Mouse (Mus musculus) forebrain, embryonic 11.5 days (tissue): ENCODE data around the gene Gm44965. TPM values are rescaled to one million over a fixed set of nuclear protein-coding genes. Genes with fewer than 3 reads are reported as not detected.

Experiments used
- ATAC-seq: fragments of 200-750 bp; cut with Nextera tagmentation; replicated peaks from 2 replicates; pipeline ENCODE4 v1.8.0; 2017; ENCODE audit warnings: moderate TSS enrichment; ENCODE audit not compliant: low FRiP score
- DNase-seq: peaks from one replicate; pipeline ENCODE4 v3.0.0-alpha.2; 2017; ENCODE audit warnings: low spot score
- H3K27ac ChIP-seq: fragments of 300-500 bp; sonication (generic); 2 replicates; pipeline ENCODE4 v1.5.1; 2014; ENCODE audit warnings: low read depth, low read length
- H3K27me3 ChIP-seq: fragments of 300-500 bp; sonication (generic); 2 replicates; pipeline ENCODE4 v1.6.1; 2014; ENCODE audit warnings: mild to moderate bottlenecking, low read length, mixed read lengths; ENCODE audit not compliant: control insufficient read depth, insufficient read depth
- H3K36me3 ChIP-seq: fragments of 300-500 bp; sonication (generic); 2 replicates; pipeline ENCODE4 v1.6.1; 2014; ENCODE audit warnings: mild to moderate bottlenecking, low read length, moderate library complexity, mixed read lengths; ENCODE audit not compliant: control insufficient read depth, insufficient read depth
- H3K4me1 ChIP-seq: fragments of 300-500 bp; sonication (generic); replicated peaks from 2 replicates; pipeline ENCODE4 v1.6.1; 2014; ENCODE audit warnings: low read length, mixed read lengths; ENCODE audit not compliant: control insufficient read depth, insufficient read depth
- H3K4me2 ChIP-seq: fragments of 300-500 bp; sonication (generic); 2 replicates; pipeline ENCODE4 v1.6.1; 2014; ENCODE audit warnings: low read depth, mild to moderate bottlenecking, low read length, moderate library complexity, mixed read lengths; ENCODE audit not compliant: severe bottlenecking
- H3K4me3 ChIP-seq: fragments of 300-500 bp; sonication (generic); 2 replicates; pipeline ENCODE4 v1.5.1; 2014; ENCODE audit warnings: low read depth, low read length
- H3K9ac ChIP-seq: fragments of 300-500 bp; sonication (generic); 2 replicates; pipeline ENCODE4 v1.6.1; 2014; ENCODE audit warnings: low read length
- H3K9me3 ChIP-seq: fragments of 300-500 bp; sonication (generic); 2 replicates; pipeline ENCODE4 v1.6.1; 2016; ENCODE audit warnings: low read length, mixed read lengths; ENCODE audit not compliant: control insufficient read depth
- WGBS: fragments of 180-500 bp; shearing (Covaris S2); extraction: QIAGEN DNeasy Blood & Tissue Kit; methylation state at CpG from one replicate; pipeline ENCODE4 v1.1.7; 2014; 5-methylcytosine and 5-hydroxymethylcytosine counted together
- polyA plus RNA-seq: library from polyadenylated mRNA; unstranded; fragments of >200 nt; fragmentation: Nextera tagmentation; extraction: Ambion mirVana; gene quantifications from 2 replicates; pipeline ENCODE4 v1.2.1, GENCODE M21; 2014

Gm44965 gene
- polyA plus RNA-seq, 1 experiment from 2014 or later = 0.67 TPM

DNA sequence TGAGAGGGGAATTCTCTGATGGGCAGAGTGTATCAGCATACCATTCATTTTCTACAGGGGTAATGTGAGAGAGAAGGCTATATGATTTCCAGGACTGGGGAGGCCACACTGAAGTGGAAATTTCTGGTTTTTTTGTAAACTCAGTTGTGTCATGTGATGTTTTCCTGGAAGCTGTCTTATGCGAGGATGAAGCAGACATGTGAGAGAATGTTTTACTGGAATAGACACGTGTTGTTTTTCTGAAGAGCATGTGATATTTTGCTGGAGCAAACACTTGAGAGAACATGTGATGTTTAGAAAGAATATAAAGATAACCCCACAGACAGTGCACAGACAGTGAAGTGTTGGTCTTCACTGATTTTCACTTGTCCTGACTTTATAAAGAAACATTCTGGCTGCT, 44.8 kb downstream of the Gm44965 start:
- Histone ChIP-seq H3K4me3 (no peak overlapping the region), H3K4me2 (no peak overlapping the region)

DNA sequence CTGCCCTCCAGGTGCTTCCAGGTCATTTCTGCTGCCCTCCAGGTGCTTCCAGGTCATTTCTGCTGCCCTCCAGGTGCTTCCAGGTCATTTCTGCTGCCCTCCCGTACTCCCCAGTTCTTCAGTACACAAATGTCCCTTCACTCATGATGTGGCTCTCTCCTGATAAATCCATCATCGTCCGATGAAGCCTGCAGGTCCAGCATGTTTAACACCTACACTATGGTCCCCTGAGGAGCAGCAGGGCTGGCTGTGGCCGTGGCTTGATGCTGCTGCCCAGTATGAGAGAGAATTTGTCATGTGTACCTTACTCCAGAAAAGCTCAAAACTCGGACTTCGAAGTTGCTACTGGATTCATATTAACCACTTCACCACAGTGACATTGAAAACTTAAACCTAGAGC, 47.6 kb downstream of the Gm44965 start:
- Histone ChIP-seq H3K9me3 (no peaks in the 10 kb centered on the region), H3K4me1 (no peaks in the 10 kb centered on the region), H3K4me3 (no peak overlapping the region), H3K9ac (no peak overlapping the region), H3K4me2 (no peak overlapping the region), H3K36me3 (no peaks in the 10 kb centered on the region), H3K27me3 (no peaks in the 10 kb centered on the region), H3K27ac (no peak overlapping the region)
- DNase-seq (no peak), ATAC-seq (no peak)
- WGBS = 82% methylated on average over 6 of the region's 6 CpGs

More for the DNA sequence above, 44.8 kb downstream of the Gm44965 start:
- Histone ChIP-seq H3K9ac (no peak overlapping the region), H3K36me3 (no peaks in the 10 kb centered on the region), H3K27me3 (no peaks in the 10 kb centered on the region), H3K4me1 (no peaks in the 10 kb centered on the region), H3K27ac (no peak overlapping the region), H3K9me3 (no peaks in the 10 kb centered on the region)
- DNase-seq = no peak
- no peak for ATAC-seq
- 80% methylated on average over 2 of the region's 2 CpGs for WGBS

DNA sequence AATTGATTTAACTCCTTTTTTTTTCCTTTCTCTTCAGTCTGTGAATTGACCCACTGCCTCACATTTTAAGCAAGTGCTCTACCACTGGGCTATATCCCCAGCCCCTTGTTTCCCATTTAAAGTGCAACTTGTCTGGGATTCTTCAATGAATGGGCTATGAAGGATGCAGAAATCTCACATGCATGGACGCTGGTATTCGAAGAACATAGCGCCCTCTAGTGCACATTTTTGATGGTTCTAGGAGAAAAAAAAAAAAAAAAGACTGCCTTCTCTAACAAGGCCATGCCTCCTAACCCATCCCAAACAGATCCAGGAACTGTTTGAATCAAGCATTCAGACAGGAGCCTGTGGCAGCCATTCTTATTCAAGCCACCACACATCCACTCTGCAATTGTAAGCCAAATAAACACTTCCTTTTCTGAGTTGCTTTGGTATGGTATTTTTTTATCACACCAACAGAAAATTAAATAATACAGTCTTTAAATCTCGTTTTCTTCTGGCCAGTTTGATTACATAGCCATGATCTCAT, 49.1 kb downstream of the Gm44965 start:
- Histone ChIP-seq H3K27ac (no peak overlapping the region), H3K4me2 (no peak overlapping the region), H3K4me3 (no peak overlapping the region), H3K36me3 (no peaks in the 10 kb centered on the region), H3K9me3 (no peaks in the 10 kb centered on the region), H3K4me1 (no peaks in the 10 kb centered on the region), H3K9ac (no peak overlapping the region), H3K27me3 (no peaks in the 10 kb centered on the region)
- WGBS = 24% methylated on average over 4 of the region's 4 CpGs
- DNase-seq (no peak), ATAC-seq (no peak)

DNA sequence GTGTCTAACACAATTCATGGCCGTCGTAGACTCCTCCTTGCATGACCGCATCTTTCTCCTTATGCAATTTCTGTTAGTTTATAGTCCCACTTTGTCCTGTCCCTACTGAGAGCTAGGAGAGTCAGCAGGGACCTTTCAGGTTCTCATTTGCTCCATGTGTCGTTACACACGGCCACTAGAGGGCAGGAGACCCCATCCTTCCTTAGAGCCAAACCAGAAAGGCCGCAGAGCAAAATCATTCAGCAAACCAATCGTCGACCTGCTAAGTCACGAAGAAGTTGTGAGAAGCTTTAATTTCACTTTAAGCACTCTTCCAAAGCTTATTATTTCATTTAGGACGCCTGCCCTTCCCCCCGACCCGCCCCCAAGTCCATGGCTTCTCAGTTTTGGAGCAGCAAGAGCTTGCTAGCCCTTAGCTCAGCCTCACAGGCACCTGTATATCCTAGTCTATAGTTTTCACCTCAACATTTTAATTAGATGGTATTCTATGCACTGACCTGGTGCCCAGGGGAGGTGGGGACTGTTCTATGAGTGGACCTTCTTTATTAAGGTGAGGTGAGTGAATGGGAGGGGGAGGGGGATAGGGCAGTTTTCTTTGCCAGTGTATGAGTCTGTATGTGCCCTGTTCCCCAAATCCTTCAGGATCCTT, 52.0 kb downstream of the Gm44965 start:
- Histone ChIP-seq H3K4me1 (no peaks in the 10 kb centered on the region), H3K27me3 (no peaks in the 10 kb centered on the region), H3K9me3 (no peaks in the 10 kb centered on the region), H3K36me3 (no peaks in the 10 kb centered on the region), H3K9ac (no peak overlapping the region), H3K4me3 (no peak overlapping the region), H3K4me2 (no peak overlapping the region), H3K27ac (no peak overlapping the region)
- DNase-seq (peak; percentile 80), ATAC-seq (0 out of 2 replicates have a peak, but pooled peaks have one; percentile 46)
- 17% methylated on average over 12 of the region's 12 CpGs for WGBS

DNA sequence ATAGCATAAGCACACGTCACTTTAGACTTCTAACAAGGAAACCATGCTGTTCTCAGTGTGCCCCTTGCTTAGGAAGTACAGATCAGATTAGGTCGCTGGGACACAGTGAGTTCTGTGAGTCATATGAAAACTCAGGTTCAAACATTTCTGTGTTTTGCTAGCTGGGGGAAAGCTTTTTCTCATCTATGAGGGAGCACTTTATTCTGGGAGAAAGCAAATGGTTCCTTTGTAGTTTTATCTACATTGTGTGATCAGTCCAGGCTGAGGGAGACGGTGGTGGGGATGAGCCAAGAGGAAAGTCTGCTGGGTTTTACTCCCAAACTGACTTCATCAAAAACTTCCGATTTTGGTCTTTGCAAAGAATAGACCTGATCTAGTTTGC, 52.6 kb downstream of the Gm44965 start:
- no peaks in the 10 kb centered on the region for H3K36me3 ChIP-seq
- ATAC-seq = no peak
- H3K9ac ChIP-seq = no peak overlapping the region
- H3K4me1 ChIP-seq = no peaks in the 10 kb centered on the region
- no peaks in the 10 kb centered on the region for H3K27me3 ChIP-seq
- WGBS = 82% methylated on average over 4 of the region's 4 CpGs
- H3K27ac ChIP-seq = no peak overlapping the region
- no peak overlapping the region for H3K4me3 ChIP-seq
- no peak for DNase-seq
- H3K4me2 ChIP-seq = no peak overlapping the region
- no peaks in the 10 kb centered on the region for H3K9me3 ChIP-seq

DNA sequence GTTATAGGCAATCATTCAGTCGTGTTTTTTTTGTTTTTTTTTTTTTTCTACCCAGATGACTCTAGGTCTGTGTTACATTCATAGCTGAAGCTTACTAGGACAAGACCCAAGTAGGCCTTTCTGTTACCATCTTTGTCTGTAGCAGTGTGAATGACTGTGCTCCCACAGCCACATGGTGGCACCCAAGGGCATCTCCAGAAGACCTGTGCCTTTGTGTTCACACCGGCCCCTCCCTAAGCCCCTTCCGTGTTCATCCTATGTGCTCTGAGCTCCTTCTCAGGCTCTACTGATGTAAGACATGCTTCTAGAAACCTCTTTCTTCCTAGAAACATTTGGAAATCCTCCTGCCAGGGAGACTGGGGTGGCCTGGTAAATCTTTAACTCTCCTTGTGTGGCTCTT, 53.3 kb downstream of the Gm44965 start, which contains the start of gene Gimap8:
Gene Gimap8, plus strand, starts transcription at position 240 of the 400 bp plus-strand sequence.
- Histone ChIP-seq H3K4me1 (no peaks in the 10 kb centered on the region), H3K9ac (no peak within 1 kb of the TSS), H3K4me3 (no peak within 1 kb of the TSS), H3K27me3 (no peaks in the 10 kb centered on the region), H3K36me3 (no peaks in the 10 kb centered on the region), H3K4me2 (no peak within 1 kb of the TSS), H3K27ac (no peak within 1 kb of the TSS), H3K9me3 (no peaks in the 10 kb centered on the region)
- DNase-seq (no peak), ATAC-seq (no peak)
- 53% methylated on average over 3 of the region's 3 CpGs for WGBS

DNA sequence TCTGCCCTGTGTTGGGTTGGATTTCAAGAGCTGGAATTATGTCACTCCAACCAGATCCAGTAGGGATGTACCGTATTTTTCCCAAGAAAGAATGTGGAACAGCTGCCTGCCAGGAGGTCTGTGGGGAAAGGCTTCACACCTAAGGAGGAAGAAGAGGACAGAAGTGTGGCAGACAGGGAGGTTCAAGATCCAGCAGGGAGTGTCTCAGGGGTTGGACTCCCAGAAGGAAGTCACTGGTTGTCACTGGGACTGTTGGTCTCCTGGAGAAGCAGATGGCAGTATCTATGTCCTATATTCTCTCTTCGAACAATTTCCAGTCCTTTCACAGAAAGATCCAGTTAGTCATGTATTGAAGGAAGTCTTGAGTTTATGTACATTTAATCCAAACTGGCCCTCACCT, 53.9 kb downstream of the Gm44965 start:
- no peak for DNase-seq
- Histone ChIP-seq H3K36me3 (no peaks in the 10 kb centered on the region), H3K9me3 (no peaks in the 10 kb centered on the region), H3K4me2 (no peak overlapping the region), H3K27ac (no peak overlapping the region), H3K4me3 (no peak overlapping the region), H3K4me1 (no peaks in the 10 kb centered on the region), H3K27me3 (no peaks in the 10 kb centered on the region), H3K9ac (no peak overlapping the region)
- 94% methylated on average over 2 of the region's 2 CpGs for WGBS
- ATAC-seq = no peak

DNA sequence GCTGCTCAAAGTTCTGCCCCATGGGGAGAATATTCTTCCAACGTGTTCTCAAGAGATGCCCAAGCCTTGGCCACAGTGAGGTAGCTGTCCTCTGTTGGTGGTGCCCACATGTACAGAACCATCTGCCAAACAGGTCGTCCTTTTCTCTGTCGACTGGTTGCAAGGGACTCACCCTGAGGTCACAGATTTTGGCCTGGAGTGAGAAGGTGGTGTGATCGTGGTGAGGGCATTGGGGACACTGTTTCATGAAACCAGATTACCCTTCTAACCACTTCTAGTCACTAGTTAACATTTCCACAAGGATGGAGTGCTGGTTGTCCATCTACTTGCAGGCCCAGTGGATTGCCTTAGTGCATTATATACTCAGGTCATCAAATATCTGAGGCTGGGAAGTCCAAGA, 55.0 kb downstream of the Gm44965 start:
- Histone ChIP-seq H3K9ac (no peak overlapping the region), H3K27ac (no peak overlapping the region), H3K9me3 (no peaks in the 10 kb centered on the region), H3K4me2 (no peak overlapping the region), H3K27me3 (no peaks in the 10 kb centered on the region), H3K36me3 (no peaks in the 10 kb centered on the region), H3K4me3 (no peak overlapping the region), H3K4me1 (no peaks in the 10 kb centered on the region)
- DNase-seq (no peak), ATAC-seq (no peak)
- 84% methylated on average over 4 of the region's 4 CpGs for WGBS

DNA sequence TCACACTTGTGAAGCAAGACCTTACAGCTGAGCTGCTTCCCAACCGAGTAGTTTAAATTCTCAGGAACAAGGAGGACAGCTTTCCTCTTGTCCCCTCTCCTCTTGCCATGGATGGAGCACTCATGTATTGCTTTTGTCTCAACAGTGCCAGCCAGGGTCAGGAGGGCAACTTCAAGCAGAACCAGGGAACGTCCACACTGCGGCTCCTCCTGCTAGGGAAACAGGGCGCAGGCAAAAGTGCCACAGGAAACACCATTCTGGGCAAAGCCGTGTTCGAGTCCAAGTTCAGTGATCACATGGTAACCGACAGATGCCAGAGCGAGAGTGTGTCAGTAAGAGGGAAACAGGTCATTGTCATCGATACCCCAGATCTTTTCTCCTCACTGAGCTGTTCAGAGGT, 56.3 kb downstream of the Gm44965 start:
- H3K4me3 ChIP-seq = no peak overlapping the region
- 92% methylated on average over 9 of the region's 9 CpGs for WGBS

More for the DNA sequence above, 56.3 kb downstream of the Gm44965 start:
- no peak overlapping the region for H3K4me2 ChIP-seq
- no peak overlapping the region for H3K9ac ChIP-seq
- H3K9me3 ChIP-seq = no peaks in the 10 kb centered on the region
- ATAC-seq (no peak), DNase-seq (no peak)
- H3K27ac ChIP-seq = no peak overlapping the region
- no peaks in the 10 kb centered on the region for H3K36me3 ChIP-seq
- H3K27me3 ChIP-seq = no peaks in the 10 kb centered on the region
- no peaks in the 10 kb centered on the region for H3K4me1 ChIP-seq
